Mouse (Mus musculus) heart, embryonic 10.5 days (tissue): Measurements from ENCODE around the gene Gm21885. TPM values are rescaled to one million over a fixed set of nuclear protein-coding genes. Genes with fewer than 3 reads are reported as not detected.
"Not testable (repeated sequence)": the region's sequence is repeated elsewhere in the genome, so short reads cannot be mapped to it uniquely, and the experiment has no call there.

Experiments used
- DNase-seq: peaks from one replicate; pipeline ENCODE4 v3.0.0-alpha.2; 2017; ENCODE audit warnings: low spot score
- H3K27ac ChIP-seq: fragments of 300-500 bp; sonication (generic); 2 replicates; pipeline ENCODE4 v1.5.1; 2016; ENCODE audit warnings: mild to moderate bottlenecking
- H3K27me3 ChIP-seq: fragments of 300-500 bp; sonication (generic); 2 replicates; pipeline ENCODE4 v1.6.1; 2016; ENCODE audit warnings: mild to moderate bottlenecking; ENCODE audit not compliant: poor library complexity, insufficient read depth, severe bottlenecking
- H3K36me3 ChIP-seq: fragments of 300-500 bp; sonication (generic); 2 replicates; pipeline ENCODE4 v1.6.1; 2016; ENCODE audit warnings: mild to moderate bottlenecking, moderate library complexity
- H3K4me1 ChIP-seq: fragments of 300-500 bp; sonication (generic); 2 replicates; pipeline ENCODE4 v1.6.1; 2016; ENCODE audit warnings: mild to moderate bottlenecking
- H3K4me3 ChIP-seq: fragments of 300-500 bp; sonication (generic); 2 replicates; pipeline ENCODE4 v1.5.1; 2016; ENCODE audit warnings: mild to moderate bottlenecking, moderate library complexity
- H3K9me3 ChIP-seq: fragments of 300-500 bp; sonication (generic); 2 replicates; pipeline ENCODE4 v1.6.1; 2016; ENCODE audit warnings: mild to moderate bottlenecking, moderate library complexity
- WGBS: fragments of 180-500 bp; shearing (Covaris S2); methylation state at CpG from one replicate; pipeline ENCODE4 v1.1.7; 2016; 5-methylcytosine and 5-hydroxymethylcytosine counted together
- polyA plus RNA-seq: library from polyadenylated mRNA; unstranded; fragments of >200 nt; fragmentation: Nextera tagmentation; extraction: Ambion mirVana; gene quantifications from 2 replicates; pipeline ENCODE4 v1.2.1, GENCODE M21; 2016

Gm21885 gene
- polyA plus RNA-seq, 1 experiment from 2014 or later: 0.18 TPM

DNA sequence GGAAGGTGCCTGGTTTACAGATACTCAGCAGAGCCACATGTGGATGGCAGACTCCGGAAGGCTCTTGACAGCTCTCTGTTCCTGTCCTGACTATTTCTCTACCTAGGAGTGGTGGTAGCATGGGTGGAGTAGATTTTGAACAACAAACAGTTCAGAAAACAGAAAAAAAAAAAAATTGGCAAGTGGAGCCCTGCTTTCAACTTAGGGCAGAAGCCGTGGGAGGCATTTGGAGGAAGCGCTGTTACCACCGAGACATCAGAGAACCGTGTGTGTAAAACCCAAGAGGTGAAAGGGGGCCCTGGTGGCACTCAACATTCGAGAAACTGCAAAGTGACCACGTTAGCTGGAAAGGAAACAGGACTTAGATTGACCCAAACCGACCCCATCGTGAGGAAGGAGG is 28.5 kb upstream of the Gm21885 start:
- H3K27ac ChIP-seq: no peak overlapping the region
- H3K4me1 ChIP-seq: 0 out of 2 replicates have a peak, but pooled peaks cover 5% of the 10 kb centered on the region
- no peak overlapping the region for H3K4me3 ChIP-seq
- no peaks in the 10 kb centered on the region for H3K9me3 ChIP-seq
- no peak for DNase-seq
- WGBS: 81% methylated on average over 9 of the region's 9 CpGs
- no peaks in the 10 kb centered on the region for H3K36me3 ChIP-seq
- no peaks in the 10 kb centered on the region; the same call in 1 of the 2 replicates for H3K27me3 ChIP-seq

DNA sequence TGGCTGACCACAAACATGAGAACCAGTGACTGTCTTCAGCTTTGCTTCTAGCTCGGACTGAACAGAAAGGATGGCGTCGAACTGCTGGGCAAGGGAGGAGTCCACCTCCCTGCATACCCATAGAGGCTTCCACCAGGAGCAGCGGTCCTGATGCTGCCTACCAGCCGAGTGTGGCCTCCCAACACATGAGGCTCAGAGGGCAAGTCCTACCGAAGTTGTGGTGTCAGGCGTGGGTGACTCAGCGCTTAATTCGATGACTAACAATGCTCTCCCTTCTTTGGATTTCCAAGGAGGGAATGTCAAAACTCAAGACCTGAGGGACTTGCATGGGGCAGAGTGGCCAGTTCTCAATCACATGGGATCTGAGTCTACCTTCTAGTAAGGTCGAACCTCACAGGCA is 28.0 kb upstream of the Gm21885 start:
- H3K4me1 ChIP-seq: 0 out of 2 replicates have a peak, but pooled peaks cover 5% of the 10 kb centered on the region

DNA sequence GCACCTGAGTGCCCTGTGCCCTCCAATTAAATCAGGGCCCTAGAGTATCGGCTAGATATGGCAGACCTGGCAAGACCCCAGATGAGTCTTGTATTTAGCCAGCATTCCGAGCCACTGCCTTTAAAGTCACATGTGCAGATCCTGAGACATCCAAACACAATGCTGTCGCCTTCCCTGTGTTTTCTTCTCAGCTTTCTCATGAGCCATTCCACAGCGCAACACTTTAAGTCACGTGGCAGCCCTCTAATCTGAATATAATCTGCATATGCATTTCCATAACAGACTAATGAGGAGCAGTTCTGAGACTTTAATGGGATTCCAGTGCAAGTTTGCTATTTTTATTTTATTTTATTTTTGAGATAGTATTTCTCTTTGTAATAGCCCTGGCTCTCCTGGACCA is 25.9 kb upstream of the Gm21885 start:
- H3K36me3 ChIP-seq: no peaks in the 10 kb centered on the region
- no peak overlapping the region for H3K4me3 ChIP-seq
- 75% methylated on average over 5 of the region's 5 CpGs for WGBS
- 0 out of 2 replicates have a peak, but pooled peaks cover 5% of the 10 kb centered on the region for H3K4me1 ChIP-seq
- H3K27ac ChIP-seq: no peak overlapping the region
- H3K27me3 ChIP-seq: no peaks in the 10 kb centered on the region; the same call in 1 of the 2 replicates
- DNase-seq: no peak
- no peaks in the 10 kb centered on the region for H3K9me3 ChIP-seq

More for the DNA sequence above, 28.0 kb upstream of the Gm21885 start:
- WGBS: 86% methylated on average over 10 of the region's 10 CpGs
- H3K9me3 ChIP-seq: no peaks in the 10 kb centered on the region
- H3K27ac ChIP-seq: no peak overlapping the region
- no peak for DNase-seq
- no peak overlapping the region for H3K4me3 ChIP-seq
- no peaks in the 10 kb centered on the region for H3K36me3 ChIP-seq
- H3K27me3 ChIP-seq: no peaks in the 10 kb centered on the region; the same call in 1 of the 2 replicates

DNA sequence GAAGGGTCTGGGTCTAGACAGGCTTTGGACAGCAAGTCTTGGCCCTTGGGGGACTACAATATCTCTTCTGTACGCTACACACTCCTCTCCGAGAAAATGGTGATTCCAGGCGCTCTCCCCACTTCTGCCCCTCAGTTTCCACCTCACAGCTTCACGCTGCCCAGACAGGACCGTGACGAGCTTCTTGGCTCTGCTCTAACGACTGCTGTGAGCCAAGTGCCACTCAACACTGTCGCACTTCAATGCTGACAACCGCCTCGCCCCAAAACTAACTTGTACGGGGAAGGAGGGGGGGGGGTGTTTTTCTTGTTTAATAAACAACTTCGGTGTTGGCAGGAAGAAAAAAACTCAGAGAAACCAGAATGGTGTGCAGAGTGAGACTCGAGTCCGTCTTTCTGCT is 23.7 kb upstream of the Gm21885 start:
- Histone ChIP-seq H3K27me3 (no peaks in the 10 kb centered on the region; the same call in 1 of the 2 replicates), H3K27ac (no peak overlapping the region), H3K4me1 (0 out of 2 replicates have a peak, but pooled peaks cover 5% of the 10 kb centered on the region), H3K36me3 (no peaks in the 10 kb centered on the region), H3K9me3 (no peaks in the 10 kb centered on the region), H3K4me3 (no peak overlapping the region)
- DNase-seq: no peak
- WGBS: 71% methylated on average over 14 of the region's 14 CpGs

DNA sequence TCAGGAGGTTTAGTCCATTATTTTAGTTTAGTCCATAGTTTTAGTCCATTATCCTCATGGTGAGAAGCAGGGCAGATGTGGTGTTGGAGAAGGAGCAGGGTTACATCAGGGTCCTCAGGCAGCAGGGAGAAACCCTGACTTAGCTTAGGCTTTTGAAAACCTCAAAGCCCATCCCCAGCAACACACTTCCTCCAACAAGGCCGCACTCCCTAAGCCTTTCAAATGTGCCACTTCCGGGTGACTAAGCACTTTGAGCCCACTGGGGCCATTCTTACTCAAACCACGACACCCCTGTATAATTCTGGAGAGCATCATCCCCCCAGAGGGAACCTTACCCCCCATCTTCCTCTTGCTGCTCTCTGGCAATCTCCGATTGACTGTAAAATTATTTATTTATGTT is 21.9 kb upstream of the Gm21885 start:
- H3K27me3 ChIP-seq: no peaks in the 10 kb centered on the region; the same call in 1 of the 2 replicates
- WGBS: 79% methylated on average over 4 of the region's 4 CpGs
- H3K36me3 ChIP-seq: no peaks in the 10 kb centered on the region
- H3K4me3 ChIP-seq: no peak overlapping the region
- H3K4me1 ChIP-seq: peaks cover 10% of the 10 kb centered on the region
- H3K9me3 ChIP-seq: no peaks in the 10 kb centered on the region
- DNase-seq: no peak
- H3K27ac ChIP-seq: no peak overlapping the region

DNA sequence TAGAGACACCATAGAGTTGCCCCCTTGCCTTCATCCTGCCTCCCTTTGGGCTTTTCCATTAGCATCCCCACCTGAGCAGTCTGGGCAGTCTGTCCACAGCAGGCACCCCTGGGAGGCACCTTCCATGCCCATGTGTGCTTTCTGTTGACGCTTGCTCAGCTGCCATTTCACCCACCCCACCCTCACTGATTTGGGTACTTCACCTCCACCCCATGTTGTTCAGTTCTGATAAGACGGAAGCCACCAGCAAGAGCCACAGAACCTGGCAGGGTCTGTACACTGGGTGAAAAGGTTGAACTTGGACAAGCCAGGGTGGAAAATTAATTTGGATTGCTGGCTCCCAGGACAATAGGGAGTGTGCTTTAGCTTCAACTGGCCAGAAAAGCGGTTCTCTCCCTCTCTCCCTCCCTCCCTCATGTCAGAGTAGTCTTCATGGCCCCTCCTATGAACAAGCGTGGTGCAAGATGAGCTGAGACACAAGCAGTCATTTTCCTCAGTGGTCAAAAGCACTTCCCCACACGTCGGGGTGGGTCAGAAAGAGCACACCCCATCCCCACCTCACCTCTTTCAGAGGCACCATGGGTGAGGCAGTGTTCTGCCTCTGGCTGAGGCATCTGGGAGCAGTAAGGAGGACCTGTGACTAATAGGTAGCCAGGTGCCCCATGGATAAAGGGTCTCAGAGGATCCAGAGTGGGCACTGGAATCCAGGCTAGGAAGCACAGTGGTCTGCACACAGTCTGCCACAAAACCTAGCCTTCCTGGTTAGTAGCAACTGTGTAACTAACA is 19.9 kb upstream of the Gm21885 start:
- Histone ChIP-seq H3K36me3 (no peaks in the 10 kb centered on the region), H3K4me1 (peaks cover 16% of the 10 kb centered on the region), H3K27me3 (no peaks in the 10 kb centered on the region), H3K9me3 (no peaks in the 10 kb centered on the region), H3K27ac (no peak overlapping the region), H3K4me3 (no peak overlapping the region)
- DNase-seq: no peak
- 74% methylated on average over 6 of the region's 6 CpGs for WGBS

DNA sequence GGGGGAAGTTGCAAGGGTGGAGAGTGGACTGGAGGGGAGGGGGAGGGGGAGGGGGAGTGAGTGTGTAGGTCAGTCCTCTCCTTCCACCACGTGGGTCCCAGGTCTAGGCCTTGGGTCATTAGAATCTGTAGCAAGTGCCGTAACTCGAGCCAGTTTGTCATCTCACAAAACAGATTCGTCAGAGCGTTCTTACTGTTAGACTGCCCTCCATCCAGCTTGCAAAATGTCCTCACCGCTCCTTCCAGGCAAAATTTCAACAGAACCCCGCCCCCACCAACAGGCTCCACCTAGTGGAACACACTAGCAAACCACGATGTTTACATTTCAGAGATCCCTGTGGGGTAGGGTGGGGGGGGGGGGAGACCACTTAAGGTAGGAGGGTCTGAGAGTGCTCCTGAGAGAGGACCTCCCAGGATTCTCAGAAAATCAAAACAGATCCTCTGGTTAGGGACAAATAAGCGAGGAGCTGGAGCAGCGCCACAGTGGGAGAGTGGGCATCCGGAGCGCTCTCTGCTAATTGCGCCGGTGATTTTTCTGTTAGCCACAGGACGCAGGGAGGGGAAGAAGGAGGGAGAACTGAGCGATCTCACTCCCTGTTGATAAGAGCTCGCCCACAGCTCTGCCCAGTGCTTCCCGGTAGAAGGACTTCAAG is 16.4 kb upstream of the Gm21885 start:
- 1% methylated on average over 18 of the region's 18 CpGs for WGBS
- peak overlapping the region; percentile 75 for H3K27ac ChIP-seq
- peaks cover 16% of the 10 kb centered on the region for H3K4me1 ChIP-seq
- H3K27me3 ChIP-seq: no peaks in the 10 kb centered on the region
- peak overlapping the region; percentile 56 for H3K4me3 ChIP-seq
- DNase-seq: no peak
- no peaks in the 10 kb centered on the region for H3K36me3 ChIP-seq
- no peaks in the 10 kb centered on the region for H3K9me3 ChIP-seq

DNA sequence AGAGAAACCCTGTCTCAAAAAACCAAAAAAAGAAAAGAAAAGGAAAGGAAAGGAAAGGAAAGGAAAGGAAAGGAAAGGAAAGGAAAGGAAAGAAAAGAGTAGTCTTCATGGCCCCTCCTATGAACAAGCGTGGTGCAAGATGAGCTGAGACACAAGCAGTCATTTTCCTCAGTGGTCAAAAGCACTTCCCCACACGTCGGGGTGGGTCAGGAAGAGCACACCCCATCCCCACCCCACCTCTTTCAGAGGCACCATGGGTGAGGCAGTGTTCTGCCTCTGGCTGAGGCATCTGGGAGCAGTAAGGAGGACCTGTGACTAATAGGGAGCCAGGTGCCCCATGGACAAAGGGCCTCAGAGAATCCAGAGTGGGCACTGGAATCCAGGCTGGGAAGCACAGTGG is 15.5 kb upstream of the Gm21885 start:
- H3K9me3 ChIP-seq, H3K36me3 ChIP-seq, H3K27me3 ChIP-seq, H3K27ac ChIP-seq, H3K4me3 ChIP-seq, DNase-seq: not testable (repeated sequence)
- peaks cover 16% of the 10 kb centered on the region for H3K4me1 ChIP-seq
- 74% methylated on average over 3 of the region's 3 CpGs for WGBS

DNA sequence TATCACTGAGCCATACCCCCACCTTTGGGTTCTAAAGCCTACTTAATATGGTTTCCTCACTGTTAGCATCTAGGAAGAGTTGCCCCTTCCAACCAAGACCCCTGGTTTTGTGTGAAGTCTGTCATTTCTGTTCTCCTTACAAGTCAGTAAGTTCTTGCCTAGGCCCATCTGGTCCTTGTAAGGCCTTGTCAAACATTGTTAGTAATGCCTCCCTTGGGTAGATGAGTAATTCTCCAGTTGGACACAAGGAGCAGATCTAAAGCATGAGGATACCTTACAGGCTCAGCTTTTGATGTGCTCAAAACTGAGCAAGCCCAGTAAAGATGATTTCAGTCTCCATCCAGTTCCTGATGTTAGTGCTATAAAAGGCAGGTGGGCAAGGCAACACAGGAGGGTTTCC is 12.9 kb upstream of the Gm21885 start:
- peaks cover 19% of the 10 kb centered on the region for H3K4me1 ChIP-seq
- DNase-seq: no peak
- H3K27me3 ChIP-seq: no peaks in the 10 kb centered on the region
- no peak overlapping the region for H3K27ac ChIP-seq
- H3K36me3 ChIP-seq: no peaks in the 10 kb centered on the region
- H3K9me3 ChIP-seq: no peaks in the 10 kb centered on the region
- H3K4me3 ChIP-seq: no peak overlapping the region

DNA sequence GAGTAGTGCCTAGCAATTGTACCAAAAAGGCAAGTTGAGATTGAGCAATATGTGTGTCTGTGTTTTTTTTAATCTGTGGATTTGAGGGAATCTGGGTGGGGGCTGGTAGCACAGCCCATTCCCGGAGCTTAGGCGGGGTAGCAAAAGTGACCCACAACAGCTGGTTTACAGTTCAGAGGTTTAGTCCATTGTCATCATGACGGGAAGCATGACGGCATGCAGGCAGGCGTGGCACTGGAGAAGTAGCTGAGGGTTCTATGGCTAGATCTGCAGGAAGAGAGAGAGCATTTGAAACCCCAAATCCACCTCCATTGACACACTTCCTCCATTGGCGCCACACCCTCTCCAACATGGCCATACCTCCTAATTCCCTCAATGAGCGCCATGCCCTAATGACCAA is 11.8 kb upstream of the Gm21885 start:
- WGBS: 90% methylated on average over 7 of the region's 7 CpGs
- Histone ChIP-seq H3K4me1 (peaks cover 24% of the 10 kb centered on the region), H3K36me3 (no peaks in the 10 kb centered on the region), H3K9me3 (no peaks in the 10 kb centered on the region), H3K27me3 (no peaks in the 10 kb centered on the region), H3K27ac (no peak overlapping the region), H3K4me3 (no peak overlapping the region)
- DNase-seq: no peak

DNA sequence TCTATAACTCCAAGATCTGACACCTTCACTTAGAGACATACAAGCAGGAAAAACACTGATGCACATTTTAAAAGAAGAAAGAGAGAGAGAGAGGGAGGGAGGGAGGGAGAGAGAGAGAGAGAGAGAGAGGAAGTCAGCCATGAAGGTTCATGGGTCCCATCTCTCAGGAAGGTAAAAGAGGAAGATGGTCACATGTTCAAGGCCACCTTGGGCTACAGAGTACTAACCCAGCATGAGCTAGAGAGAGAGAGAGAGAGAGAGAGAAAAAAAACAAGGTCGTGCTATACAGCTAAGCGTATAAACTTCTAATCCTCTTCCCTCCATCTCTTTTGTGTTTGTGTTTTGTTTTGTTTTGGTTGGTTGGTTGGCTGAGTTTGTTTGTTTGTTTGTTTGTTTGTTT is 10.7 kb upstream of the Gm21885 start:
- Histone ChIP-seq H3K27me3 (no peaks in the 10 kb centered on the region), H3K4me1 (peaks cover 21% of the 10 kb centered on the region), H3K27ac (no peak overlapping the region), H3K9me3 (no peaks in the 10 kb centered on the region), H3K36me3 (no peaks in the 10 kb centered on the region), H3K4me3 (no peak overlapping the region)
- 83% methylated on average over 2 of the region's 2 CpGs for WGBS
- DNase-seq: no peak

DNA sequence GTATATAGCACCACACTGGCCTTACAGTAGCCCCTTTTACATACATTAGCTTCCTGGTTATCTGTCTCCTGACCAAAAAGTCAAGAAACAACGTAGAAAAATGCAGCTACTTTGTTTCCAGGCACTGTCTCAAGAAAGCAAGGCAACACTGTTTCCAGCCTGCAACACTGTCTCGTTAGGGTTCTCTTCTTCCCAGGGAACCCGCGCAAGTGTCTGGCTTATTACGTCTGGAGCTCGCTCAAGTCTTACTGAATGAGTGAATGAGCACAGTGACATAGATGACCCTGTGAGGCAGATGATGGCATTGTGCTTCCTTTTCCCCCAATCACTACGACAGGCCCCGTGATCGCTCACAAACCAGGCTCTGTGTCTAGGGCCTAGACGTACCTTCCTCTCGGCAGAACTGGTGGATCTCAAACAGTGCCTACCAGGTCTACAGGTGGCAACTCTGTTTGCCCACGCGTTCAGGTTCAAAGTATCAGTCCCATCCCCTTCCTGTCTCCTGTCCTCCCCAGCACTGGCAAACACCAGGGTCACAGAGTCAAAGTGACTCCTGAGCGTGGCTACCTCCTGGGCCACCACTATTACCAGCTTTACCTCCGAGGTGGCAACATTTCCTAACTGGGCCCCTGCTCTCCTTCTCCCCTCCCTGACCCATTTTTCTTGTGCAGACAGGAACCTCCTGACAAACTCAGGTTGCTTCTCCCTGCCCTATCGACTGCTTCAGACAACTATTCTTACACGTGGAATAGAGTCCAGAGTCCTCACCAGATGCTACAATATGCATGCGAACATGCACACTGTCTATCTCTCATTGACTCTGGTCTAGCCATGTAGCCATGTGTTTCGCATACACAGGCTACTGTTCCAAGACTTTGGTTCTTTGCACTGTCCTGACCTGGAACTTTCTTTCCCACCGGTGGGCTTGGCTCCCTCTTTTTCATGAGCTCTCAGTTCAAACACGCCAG is 8.4 kb upstream of the Gm21885 start:
- H3K9me3 ChIP-seq: no peaks in the 10 kb centered on the region
- 87% methylated on average over 21 of the region's 21 CpGs for WGBS

More for the DNA sequence above, 8.4 kb upstream of the Gm21885 start:
- Histone ChIP-seq H3K27me3 (no peaks in the 10 kb centered on the region), H3K27ac (0 out of 2 replicates have a peak overlapping the region, but pooled peaks have one; percentile 84), H3K4me3 (no peak overlapping the region), H3K4me1 (peaks cover 27% of the 10 kb centered on the region), H3K36me3 (no peaks in the 10 kb centered on the region)
- DNase-seq: no peak
